Mouse (Mus musculus) embryo, embryonic 11.5 days (tissue): ENCODE measurements at regions not wholly inside any gene's neighbourhood (a gene's known extent, or its start where the extent isn't known, plus 50 kb on each side); places are given as distances from the start of the nearest gene placed in this dataset.

Experiments
- DNase-seq: peaks from one replicate; pipeline ENCODE4 v3.0.0-alpha.2; 2012; ENCODE audit warnings: low read depth, low spot score

DNA sequence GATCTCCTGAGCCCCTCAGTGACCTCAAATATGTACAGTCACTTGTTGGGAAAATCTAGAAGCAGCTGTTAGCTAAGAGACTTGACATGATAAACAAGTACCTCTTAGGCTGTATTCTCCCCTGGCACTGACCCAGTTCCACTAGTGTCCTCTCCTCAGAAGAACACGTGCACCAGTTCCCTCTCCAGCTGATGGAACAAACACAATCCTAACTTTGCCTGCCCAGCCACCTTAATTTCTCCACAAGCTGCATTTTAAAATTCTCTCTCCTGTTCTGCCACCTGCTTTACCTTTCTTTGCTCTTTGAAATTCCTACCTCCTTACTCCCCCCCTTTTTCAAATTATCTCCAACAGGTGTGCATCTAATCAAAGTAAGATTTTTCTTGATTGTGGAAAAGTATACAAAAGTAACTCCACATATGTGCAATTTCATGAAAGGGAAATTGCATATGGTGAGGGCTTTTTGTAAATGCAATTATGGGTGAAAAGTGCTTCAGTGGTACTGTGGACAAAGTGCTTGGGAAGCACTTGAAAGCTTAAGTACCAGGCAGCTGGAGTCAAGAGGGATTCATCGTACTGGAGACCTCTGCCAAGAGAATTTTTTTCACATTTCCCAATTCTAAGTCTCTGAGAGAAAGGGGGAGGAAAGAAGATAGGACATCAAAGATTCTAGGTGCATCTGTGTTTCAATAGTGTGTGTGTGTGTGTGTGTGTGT is 590.7 kb upstream of the Acvr2a start:
- no peak for DNase-seq

DNA sequence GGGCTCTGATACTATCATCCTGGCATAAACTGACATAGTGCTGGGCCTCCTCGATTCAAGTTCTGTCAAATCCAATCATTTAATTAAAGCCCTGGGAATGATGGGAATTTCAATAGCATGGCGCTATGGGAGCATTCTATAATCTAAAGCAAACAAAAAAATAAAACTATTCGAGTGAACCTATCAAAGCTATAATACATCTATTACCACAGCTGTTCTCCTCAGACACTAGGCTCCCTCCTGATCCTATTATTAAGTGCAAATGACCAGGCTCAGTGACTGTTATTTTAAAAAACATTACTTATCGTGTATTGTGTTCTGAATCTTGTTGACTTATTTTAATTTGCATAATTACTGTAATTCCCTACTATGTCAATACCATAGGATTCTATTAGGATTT is 563.7 kb upstream of the Acvr2a start:
- DNase-seq = no peak

DNA sequence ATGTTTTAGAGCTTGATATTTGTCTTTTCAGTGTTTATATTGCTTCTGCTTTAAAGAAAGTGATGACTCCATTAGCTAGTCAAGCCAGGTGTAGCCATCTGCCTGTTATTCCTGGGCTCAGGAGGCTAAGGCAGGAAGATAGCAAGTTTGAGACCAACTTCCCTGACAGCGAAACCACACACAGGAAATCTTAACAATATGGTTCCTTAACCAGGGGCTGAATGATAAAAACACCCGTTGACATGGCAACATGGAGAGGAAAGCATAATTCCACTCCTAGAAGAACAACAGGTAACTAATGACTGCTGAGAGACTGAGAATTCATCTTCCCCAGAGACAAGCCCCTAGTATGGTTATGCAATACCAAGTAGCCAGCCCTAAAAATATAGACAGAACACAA is 553.6 kb upstream of the Acvr2a start:
- DNase-seq = no peak
